Mouse (Mus musculus): ENCODE data around the gene Egfr. TPM values are rescaled to one million over a fixed set of nuclear protein-coding genes. Genes with fewer than 3 reads are reported as not detected.
A peak's percentile ranks its signal among the peaks of the same experiment; 100 is the strongest.

Gene Egfr
- polyA plus RNA-seq, 1 experiment from 2014 or later, result 14.5 TPM

- no peak overlapping the region for H3K9ac ChIP-seq (replicated peaks; ENCODE audit: low read depth)
- no peaks in the 10 kb centered on the region for H3K9me3 ChIP-seq (ENCODE audit: low read length)
- TF ChIP-seq CTCF (IDR thresholded peaks at IDR 0.05), result no peak
- TF ChIP-seq EP300 (IDR thresholded peaks at IDR 0.05), result no peak
- H3K27me3 ChIP-seq (replicated peaks; ENCODE audit: insufficient read depth, low read length), result no peaks in the 10 kb centered on the region
- H3K4me2 ChIP-seq (replicated peaks; ENCODE audit: low read depth, low read length), result no peak overlapping the region
- no peak for DNase-seq (ENCODE audit: low spot score)
- ATAC-seq, result no peak
- no peak overlapping the region for H3K27ac ChIP-seq (ENCODE audit: low read length)
- 34% methylated on average over 3 of the region's 3 CpGs for WGBS
- H3K4me3 ChIP-seq (ENCODE audit: low read depth, low read length), result no peak overlapping the region
- H3K4me1 ChIP-seq (ENCODE audit: insufficient read depth, low read depth, low read length), result no peaks in the 10 kb centered on the region
- no peaks in the 10 kb centered on the region for H3K36me3 ChIP-seq (ENCODE audit: insufficient read depth, low read length)
Observed at GRCm38 (mm10) chr11:16829468-16829867, 77.5 kb downstream of the Egfr start.

DNA sequence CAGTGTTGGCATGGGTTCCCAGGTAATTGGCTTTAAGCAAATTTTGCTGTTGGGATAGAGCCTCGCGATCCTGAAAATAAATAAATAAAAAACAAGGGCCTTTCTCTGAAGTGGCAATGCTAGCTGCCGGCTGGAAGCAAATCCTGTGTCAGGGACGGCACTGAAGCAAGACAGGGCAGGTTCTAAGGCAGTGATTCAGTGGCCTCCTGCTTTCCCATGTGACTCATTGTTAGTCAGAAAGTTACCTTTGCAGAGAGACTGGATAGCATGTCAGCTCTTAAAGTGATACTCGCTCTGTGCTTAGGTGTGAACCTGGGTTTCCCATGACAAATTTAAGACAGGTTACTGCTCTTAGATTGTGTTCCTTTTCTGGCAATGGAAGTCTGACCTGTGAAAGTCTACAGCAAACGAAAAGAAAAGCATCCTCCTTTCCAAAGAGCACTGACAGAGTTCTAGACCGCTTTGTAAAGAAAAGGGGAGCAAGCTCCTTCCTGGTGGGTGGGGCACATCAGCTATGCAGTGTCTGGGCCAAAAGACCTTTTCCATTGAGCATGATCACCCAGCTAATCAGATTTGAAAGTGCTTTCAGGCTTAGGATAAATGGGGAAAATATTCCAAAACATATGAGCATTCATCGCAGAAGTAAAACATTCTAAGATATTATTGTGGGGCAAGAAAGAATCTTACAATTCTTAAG, 78.7 kb downstream of the Egfr start:
- H3K4me3 ChIP-seq (ENCODE audit: low read depth, low read length), result no peak overlapping the region
- no peaks in the 10 kb centered on the region for H3K36me3 ChIP-seq (ENCODE audit: insufficient read depth, low read length)
- H3K27me3 ChIP-seq (replicated peaks; ENCODE audit: insufficient read depth, low read length), result no peaks in the 10 kb centered on the region
- no peak overlapping the region for H3K4me2 ChIP-seq (replicated peaks; ENCODE audit: low read depth, low read length)
- no peaks in the 10 kb centered on the region for H3K4me1 ChIP-seq (ENCODE audit: insufficient read depth, low read depth, low read length)
- H3K9ac ChIP-seq (replicated peaks; ENCODE audit: low read depth), result no peak overlapping the region
- TF ChIP-seq CTCF (IDR thresholded peaks at IDR 0.05) (no peak), EP300 (IDR thresholded peaks at IDR 0.05) (no peak)
- no peak overlapping the region for H3K27ac ChIP-seq (ENCODE audit: low read length)
- 69% methylated on average over 8 of the region's 8 CpGs for WGBS
- no peaks in the 10 kb centered on the region for H3K9me3 ChIP-seq (ENCODE audit: low read length)
- no peak for ATAC-seq
- no peak for DNase-seq (ENCODE audit: low spot score)

GRCm38 (mm10) chr11:16831974-16832464, 80.0 kb downstream of the Egfr start:
- no peaks in the 10 kb centered on the region for H3K36me3 ChIP-seq (ENCODE audit: insufficient read depth, low read length)
- no peaks in the 10 kb centered on the region for H3K27me3 ChIP-seq (replicated peaks; ENCODE audit: insufficient read depth, low read length)
- H3K4me2 ChIP-seq (replicated peaks; ENCODE audit: low read depth, low read length), result no peak overlapping the region
- no peak overlapping the region for H3K4me3 ChIP-seq (ENCODE audit: low read depth, low read length)
- H3K9me3 ChIP-seq (ENCODE audit: low read length), result no peaks in the 10 kb centered on the region
- WGBS, result 69% methylated on average over 5 of the region's 5 CpGs
- H3K9ac ChIP-seq (replicated peaks; ENCODE audit: low read depth), result no peak overlapping the region
- no peak overlapping the region for H3K27ac ChIP-seq (ENCODE audit: low read length)
- no peaks in the 10 kb centered on the region for H3K4me1 ChIP-seq (ENCODE audit: insufficient read depth, low read depth, low read length)
- TF ChIP-seq CTCF (IDR thresholded peaks at IDR 0.05) (no peak), EP300 (IDR thresholded peaks at IDR 0.05) (no peak)
- DNase-seq (ENCODE audit: low spot score) (no peak), ATAC-seq (no peak)

GRCm38 (mm10) chr11:16838772-16839171, 86.8 kb downstream of the Egfr start:
- Histone ChIP-seq H3K27ac (ENCODE audit: low read length) (no peak overlapping the region), H3K36me3 (ENCODE audit: insufficient read depth, low read length) (no peaks in the 10 kb centered on the region), H3K4me2 (replicated peaks; ENCODE audit: low read depth, low read length) (no peak overlapping the region), H3K4me1 (ENCODE audit: insufficient read depth, low read depth, low read length) (no peaks in the 10 kb centered on the region), H3K9me3 (ENCODE audit: low read length) (no peaks in the 10 kb centered on the region), H3K9ac (replicated peaks; ENCODE audit: low read depth) (no peak overlapping the region), H3K4me3 (ENCODE audit: low read depth, low read length) (no peak overlapping the region), H3K27me3 (replicated peaks; ENCODE audit: insufficient read depth, low read length) (no peaks in the 10 kb centered on the region)
- DNase-seq (ENCODE audit: low spot score), result no peak
- TF ChIP-seq EP300 (IDR thresholded peaks at IDR 0.05), result no peak
- no peak for TF ChIP-seq CTCF (IDR thresholded peaks at IDR 0.05)
- WGBS, result 69% methylated on average over 3 of the region's 3 CpGs
- ATAC-seq, result no peak

DNA sequence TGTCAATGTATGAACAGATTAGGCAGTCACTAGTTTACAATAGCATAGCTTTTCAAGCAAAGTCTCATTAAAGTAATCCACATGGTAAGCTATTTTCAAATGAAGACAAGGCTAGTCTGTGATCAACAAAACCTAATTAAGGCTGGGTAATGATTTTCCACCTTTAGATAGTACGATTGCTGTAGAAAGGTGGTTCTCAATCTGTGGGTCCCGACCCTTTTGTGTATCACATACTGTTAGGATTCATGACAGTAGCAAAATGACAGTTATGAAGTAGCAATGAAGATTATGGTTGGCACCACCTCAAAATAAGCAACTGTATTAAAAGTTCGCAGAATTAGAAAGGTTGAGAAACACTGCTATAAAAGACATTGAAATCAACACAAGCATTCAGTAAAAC, 90.9 kb downstream of the Egfr start:
- H3K4me2 ChIP-seq (replicated peaks; ENCODE audit: low read depth, low read length), result no peak overlapping the region
- no peak for DNase-seq (ENCODE audit: low spot score)
- TF ChIP-seq CTCF (IDR thresholded peaks at IDR 0.05), result no peak
- no peak overlapping the region for H3K4me3 ChIP-seq (ENCODE audit: low read depth, low read length)
- H3K27me3 ChIP-seq (replicated peaks; ENCODE audit: insufficient read depth, low read length), result no peaks in the 10 kb centered on the region
- H3K4me1 ChIP-seq (ENCODE audit: insufficient read depth, low read depth, low read length), result no peaks in the 10 kb centered on the region
- H3K27ac ChIP-seq (ENCODE audit: low read length), result no peak overlapping the region
- no peaks in the 10 kb centered on the region for H3K9me3 ChIP-seq (ENCODE audit: low read length)
- no peaks in the 10 kb centered on the region for H3K36me3 ChIP-seq (ENCODE audit: insufficient read depth, low read length)
- H3K9ac ChIP-seq (replicated peaks; ENCODE audit: low read depth), result no peak overlapping the region
- WGBS, result 78% methylated on average over 3 of the region's 3 CpGs
- no peak for ATAC-seq

GRCm38 (mm10) chr11:16843889-16844568, 92.0 kb downstream of the Egfr start:
- Histone ChIP-seq H3K9ac (replicated peaks; ENCODE audit: low read depth) (no peak overlapping the region), H3K4me1 (ENCODE audit: insufficient read depth, low read depth, low read length) (no peaks in the 10 kb centered on the region), H3K27ac (ENCODE audit: low read length) (no peak overlapping the region), H3K4me2 (replicated peaks; ENCODE audit: low read depth, low read length) (peak overlapping the region; percentile 36), H3K9me3 (ENCODE audit: low read length) (no peaks in the 10 kb centered on the region), H3K36me3 (ENCODE audit: insufficient read depth, low read length) (no peaks in the 10 kb centered on the region), H3K27me3 (replicated peaks; ENCODE audit: insufficient read depth, low read length) (no peaks in the 10 kb centered on the region), H3K4me3 (ENCODE audit: low read depth, low read length) (0 out of 2 replicates have a peak overlapping the region, but pooled peaks have one; percentile 5)
- ATAC-seq (peak; percentile 44), DNase-seq (ENCODE audit: low spot score) (peak; percentile 56)
- no peak for TF ChIP-seq EP300 (IDR thresholded peaks at IDR 0.05)
- no peak for TF ChIP-seq CTCF (IDR thresholded peaks at IDR 0.05)
- 26% methylated on average over 12 of the region's 12 CpGs for WGBS

Data from lung, postnatal 0 days (tissue).